Mouse (Mus musculus) heart, postnatal 14 days (tissue): ENCODE measurements around the gene Tspan11. TPM values are rescaled to one million over a fixed set of nuclear protein-coding genes. Genes with fewer than 3 reads are reported as not detected.

Experiments
- DNase-seq, 2 experiments: peaks; one replicate each; pipeline ENCODE4 v3.0.0; 2021 to 2022
- intact Hi-C: fragments of 180-260 bp; cut with DNase I; formaldehyde crosslinking; loops from one replicate; pipeline ENCODE4 v1.15.1; 2025
- total RNA-seq, 2 experiments: library from RNA; stranded (reverse); gene quantifications; 2 replicates each; pipeline ENCODE4 v1.2.3; 2021

The Tspan11 gene
- total RNA-seq, 2 experiments from 2014 or later = 3.1 to 3.3 TPM

GRCm38 (mm10) chr6:127924750-127925149, 37.4 kb downstream of the Tspan11 start:
- intact Hi-C loops = loop anchor here (5.0 kb wide), 1 partner anchor 382 kb away; no protein-coding TSS in a partner anchor
- no peak for DNase-seq

- intact Hi-C loops = no loop called here
- no peak for DNase-seq
Observed at GRCm38 (mm10) chr6:127925915-127926314, 38.5 kb downstream of the Tspan11 start.

GRCm38 (mm10) chr6:127928682-127929081, 41.3 kb downstream of the Tspan11 start:
- intact Hi-C loops = no loop called here

GRCm38 (mm10) chr6:127932697-127933096, 45.3 kb downstream of the Tspan11 start:
- peak; percentile 18 to 53 for DNase-seq
- intact Hi-C loops = no loop called here

More at GRCm38 (mm10) chr6:127928682-127929081, 41.3 kb downstream of the Tspan11 start:
- no peak for DNase-seq

- intact Hi-C loops = no loop called here
- DNase-seq = peak; percentile 32 to 34
Observed at GRCm38 (mm10) chr6:127933841-127934240, 46.5 kb downstream of the Tspan11 start.

- no peak for DNase-seq
- intact Hi-C loops = no loop called here
Observed at GRCm38 (mm10) chr6:127935105-127935504, 47.7 kb downstream of the Tspan11 start.

GRCm38 (mm10) chr6:127942421-127942820, 55.0 kb downstream of the Tspan11 start:
- intact Hi-C loops = no loop called here
- DNase-seq = no peak

- intact Hi-C loops = loop anchor here (2.0 to 5.0 kb wide), 2 partner anchors 329 to 403 kb away; no protein-coding TSS in a partner anchor
- peak; percentile 71 to 82 for DNase-seq
Observed at GRCm38 (mm10) chr6:127945725-127946124, 58.3 kb downstream of the Tspan11 start.

- no peak for DNase-seq
- intact Hi-C loops = loop anchor here (5.0 kb wide), 1 partner anchor 406 kb away; no protein-coding TSS in a partner anchor
Observed at GRCm38 (mm10) chr6:127948656-127949055, 61.3 kb downstream of the Tspan11 start.

GRCm38 (mm10) chr6:127949885-127950284, 62.5 kb downstream of the Tspan11 start:
- intact Hi-C loops = loop anchor here (5.0 kb wide), 1 partner anchor 408 kb away; no protein-coding TSS in a partner anchor
- no peak for DNase-seq

- no peak for DNase-seq
- intact Hi-C loops = no loop called here
Observed at GRCm38 (mm10) chr6:127953071-127953470, 65.7 kb downstream of the Tspan11 start.

- intact Hi-C loops = no loop called here
- no peak for DNase-seq
Observed at GRCm38 (mm10) chr6:127956172-127956571, 68.8 kb downstream of the Tspan11 start.

- intact Hi-C loops = no loop called here
- DNase-seq = no peak
Observed at GRCm38 (mm10) chr6:127960203-127960602, 72.8 kb downstream of the Tspan11 start.

- intact Hi-C loops = no loop called here
Observed at GRCm38 (mm10) chr6:127965497-127965896, 78.1 kb downstream of the Tspan11 start.

GRCm38 (mm10) chr6:127969709-127970108, 82.3 kb downstream of the Tspan11 start:
- intact Hi-C loops = loop anchor here (1.0 to 2.0 kb wide), 3 partner anchors 63 to 177 kb away; no protein-coding TSS in a partner anchor
- no peak for DNase-seq

More at GRCm38 (mm10) chr6:127965497-127965896, 78.1 kb downstream of the Tspan11 start:
- peak in 1 of 2 experiments; percentile 41 for DNase-seq

GRCm38 (mm10) chr6:127970120-127970519, 82.7 kb downstream of the Tspan11 start:
- peak; percentile 83 to 90 for DNase-seq
- intact Hi-C loops = loop anchor here (1.0 to 2.0 kb wide), 3 partner anchors 63 to 176 kb away; no protein-coding TSS in a partner anchor

- no peak for DNase-seq
- intact Hi-C loops = loop anchor here (1.0 to 2.0 kb wide), 3 partner anchors 62 to 175 kb away; no protein-coding TSS in a partner anchor
Observed at GRCm38 (mm10) chr6:127970848-127971247, 83.5 kb downstream of the Tspan11 start.

- DNase-seq = no peak
- intact Hi-C loops = loop anchor here (2.0 kb wide), 1 partner anchor 61 kb away; no protein-coding TSS in a partner anchor
Observed at GRCm38 (mm10) chr6:127971931-127972330, 84.5 kb downstream of the Tspan11 start.

GRCm38 (mm10) chr6:127973553-127973952, 86.2 kb downstream of the Tspan11 start:
- intact Hi-C loops = no loop called here
- no peak for DNase-seq

- intact Hi-C loops = no loop called here
- DNase-seq = no peak
Observed at GRCm38 (mm10) chr6:127974000-127974399, 86.6 kb downstream of the Tspan11 start.

GRCm38 (mm10) chr6:127976695-127977094, 89.3 kb downstream of the Tspan11 start:
- DNase-seq = no peak
- intact Hi-C loops = no loop called here

GRCm38 (mm10) chr6:127978941-127979340, 91.6 kb downstream of the Tspan11 start:
- DNase-seq = no peak
- intact Hi-C loops = no loop called here
